Mouse (Mus musculus) kidney, adult 9 months (tissue): ENCODE results near the gene Syt1.

Experiments used
- DNase-seq: peaks from one replicate; pipeline ENCODE4 v3.0.0; 2022

Syt1 gene

DNA sequence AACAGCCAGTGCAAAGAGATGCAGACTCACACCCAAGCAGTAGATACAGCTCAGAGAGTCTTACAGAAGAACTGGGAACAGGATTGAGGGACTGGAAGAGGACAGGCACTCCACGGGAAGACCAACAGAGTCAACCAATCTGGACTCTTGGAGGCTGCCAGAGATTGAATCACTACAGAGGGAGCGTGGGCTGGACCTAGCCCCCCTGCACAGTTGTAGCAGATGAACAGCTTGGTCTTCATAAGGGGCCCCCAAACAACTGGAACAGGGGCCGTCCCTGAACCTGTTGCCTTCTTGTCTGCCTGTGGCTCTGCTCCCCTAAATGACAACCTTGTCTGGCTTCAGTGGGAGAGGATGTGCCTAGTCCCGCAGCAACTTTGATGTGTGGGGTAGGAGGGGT lies 375.2 kb downstream of the Syt1 start:
- no peak for DNase-seq

DNA sequence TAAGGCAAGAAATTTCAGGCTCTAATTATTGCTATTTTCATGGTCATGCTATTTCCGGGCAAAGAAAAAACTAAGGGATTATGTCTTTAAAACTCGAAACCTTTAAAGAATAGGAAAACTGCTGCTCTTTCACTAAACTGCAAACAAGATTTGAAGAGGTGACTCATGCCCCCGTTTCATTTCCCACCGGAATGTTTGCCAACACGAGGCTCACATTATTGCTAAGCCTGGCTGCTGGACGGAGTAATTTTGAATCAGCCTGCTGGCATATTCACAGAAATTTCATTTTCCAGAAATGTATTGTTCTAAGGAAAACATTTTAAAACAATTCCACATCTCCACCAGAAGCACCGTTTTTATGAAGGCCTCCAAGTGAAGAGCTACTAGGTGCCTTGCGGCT lies 379.9 kb downstream of the Syt1 start:
- no peak for DNase-seq

DNA sequence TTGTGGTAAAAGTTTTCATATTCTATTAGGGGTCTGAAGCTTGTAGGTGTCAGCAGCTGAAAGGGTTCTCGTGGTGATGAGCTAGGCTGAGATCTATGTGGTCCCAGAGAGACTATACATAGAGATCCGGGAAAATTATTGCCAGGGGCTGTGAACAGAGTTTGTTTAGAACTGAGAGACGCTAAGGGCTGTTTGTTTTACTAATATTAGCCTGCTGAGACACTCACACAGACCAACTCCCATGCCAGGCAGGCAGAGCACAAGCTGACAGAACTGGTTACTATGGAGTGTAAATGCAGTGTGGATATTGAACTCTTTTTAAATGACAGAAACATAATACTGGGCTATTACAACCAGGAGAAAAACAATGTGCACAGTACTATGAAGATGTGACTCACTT lies 384.4 kb downstream of the Syt1 start:
- no peak for DNase-seq

DNA sequence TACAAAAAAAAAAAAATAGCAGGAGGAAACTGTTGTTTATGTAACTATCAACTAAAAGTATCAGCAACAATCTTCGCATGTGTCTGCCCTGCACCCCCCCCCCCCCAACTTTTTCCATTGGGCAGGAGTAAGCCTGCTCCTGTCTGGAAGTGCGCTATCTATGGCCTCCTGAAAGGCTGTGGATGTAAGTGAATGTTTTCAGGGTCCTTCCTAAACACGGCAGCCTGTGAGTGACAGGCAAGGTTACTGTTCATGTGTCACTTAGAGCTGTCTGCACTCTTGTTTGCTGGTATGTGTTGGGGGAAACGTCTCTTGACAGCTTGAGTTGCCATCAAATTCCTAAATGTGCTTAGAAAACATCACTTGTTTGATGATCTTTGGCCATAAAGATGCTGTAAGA lies 387.8 kb downstream of the Syt1 start:
- no peak for DNase-seq

DNA sequence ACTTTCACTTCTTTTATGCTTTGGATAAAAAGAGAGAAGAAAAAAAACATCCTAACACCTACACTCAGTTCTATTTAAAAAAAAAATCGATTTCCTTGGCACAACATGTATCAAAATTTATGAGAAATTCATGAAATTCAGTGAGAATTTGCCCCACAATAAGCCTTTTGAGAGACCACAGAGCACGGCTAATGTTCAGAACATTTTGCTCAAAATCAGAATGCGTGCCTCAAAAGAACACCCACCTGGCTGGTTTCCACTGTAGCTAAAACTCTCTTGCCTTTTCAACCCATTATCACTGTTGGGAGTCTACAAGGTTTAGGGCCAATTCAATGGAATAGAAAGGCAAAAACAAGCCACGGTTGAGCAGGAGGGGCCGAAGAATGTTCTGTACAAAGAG lies 390.9 kb downstream of the Syt1 start:
- no peak for DNase-seq

DNA sequence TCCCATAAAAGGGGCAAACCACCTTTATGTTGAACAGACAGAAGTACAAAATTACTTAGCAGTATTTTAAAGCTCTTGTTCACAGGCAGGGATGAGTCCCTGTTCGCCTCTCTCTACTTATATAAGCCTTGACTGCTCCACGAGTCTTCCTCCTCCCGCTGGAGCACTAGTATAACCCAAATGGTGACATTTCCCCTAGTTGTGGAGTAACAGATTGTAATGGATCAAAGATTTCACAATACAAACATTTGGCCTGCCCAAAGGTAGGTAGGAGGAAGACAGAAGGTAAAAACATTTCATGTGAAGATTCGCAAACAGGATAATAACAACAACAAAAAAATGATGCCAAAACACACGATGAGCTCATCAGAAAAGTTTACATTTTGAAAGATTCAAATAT lies 391.6 kb downstream of the Syt1 start:
- peak; percentile 36 for DNase-seq

DNA sequence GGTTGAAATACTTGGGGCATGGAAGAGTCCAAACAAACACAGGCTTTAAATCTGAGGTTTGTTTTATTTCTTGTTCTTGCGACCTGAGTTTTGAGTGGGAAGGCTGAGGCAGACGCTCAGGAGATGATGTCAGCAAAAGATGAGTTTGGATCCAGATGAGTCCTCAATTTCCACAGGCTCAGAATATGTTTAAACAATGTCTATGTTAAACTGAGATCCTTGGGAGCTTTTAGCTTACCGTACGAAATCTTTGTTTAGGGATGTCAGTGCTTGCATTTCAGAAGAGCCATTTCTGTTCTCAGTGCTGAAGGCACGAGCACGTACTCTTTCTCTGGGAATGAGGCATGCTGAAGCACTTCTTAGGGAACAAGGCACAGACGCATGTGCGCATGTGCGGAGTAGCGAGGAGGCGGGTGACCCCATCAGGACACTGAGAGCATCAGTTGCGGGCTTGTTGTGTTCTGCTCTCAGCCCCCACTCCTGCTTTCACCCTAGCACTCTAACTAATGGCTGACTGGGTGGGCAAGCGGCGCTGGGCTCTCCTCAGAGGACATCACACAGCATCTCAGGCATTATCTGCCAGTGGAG lies 400.6 kb downstream of the Syt1 start:
- DNase-seq: no peak

DNA sequence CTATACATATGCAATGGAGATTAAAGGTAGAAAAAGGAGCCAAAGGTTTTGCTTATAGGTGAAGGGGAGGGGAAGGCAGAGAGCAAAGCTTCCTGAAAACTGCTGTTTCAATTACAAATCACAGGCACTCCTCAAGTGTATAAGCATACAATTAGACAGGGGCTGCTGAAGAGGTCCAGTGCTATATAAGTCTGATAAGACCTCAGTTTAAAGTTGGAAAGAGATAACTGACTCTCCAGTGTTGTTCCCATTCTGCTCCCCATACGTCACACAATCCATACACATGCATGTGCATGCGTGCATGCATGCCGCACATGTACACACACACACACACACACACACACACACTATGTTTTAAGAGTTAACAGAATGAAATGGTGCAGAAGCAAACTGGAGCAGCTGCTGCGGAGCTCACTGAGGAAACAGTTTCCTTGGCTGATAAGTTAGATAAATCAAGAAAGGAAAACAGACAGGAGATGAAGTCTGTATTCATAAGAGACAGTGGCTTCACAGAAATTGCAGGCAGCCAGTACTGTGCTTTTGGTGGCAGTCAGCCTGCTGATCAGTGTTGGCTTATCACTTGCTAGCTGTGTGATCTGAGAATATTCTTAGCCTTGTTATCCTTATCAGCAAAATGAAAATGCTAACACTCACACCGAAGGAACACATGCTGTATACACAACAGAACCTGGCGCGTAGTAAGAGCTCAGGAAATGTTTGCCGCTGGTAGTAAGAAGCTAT lies 408.9 kb downstream of the Syt1 start:
- no peak for DNase-seq

DNA sequence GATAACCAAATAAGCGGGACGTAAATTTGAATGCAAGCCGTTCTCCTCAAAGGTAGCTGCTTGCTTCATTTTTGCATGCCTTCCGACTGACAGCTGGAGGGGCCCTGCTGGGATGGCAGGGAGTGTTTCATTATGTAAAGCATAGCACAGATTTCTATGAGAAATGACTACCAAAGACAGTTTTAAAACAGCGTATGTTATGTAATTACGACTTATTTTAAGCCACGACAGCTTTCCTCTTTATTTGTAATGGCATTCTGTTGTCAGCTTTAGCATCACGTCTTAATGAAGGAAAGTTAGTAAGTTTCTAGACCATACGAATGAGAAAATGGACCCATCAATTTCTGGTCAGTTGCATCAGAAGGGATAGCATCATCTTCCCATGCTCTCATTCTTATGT lies 410.1 kb downstream of the Syt1 start:
- no peak for DNase-seq

DNA sequence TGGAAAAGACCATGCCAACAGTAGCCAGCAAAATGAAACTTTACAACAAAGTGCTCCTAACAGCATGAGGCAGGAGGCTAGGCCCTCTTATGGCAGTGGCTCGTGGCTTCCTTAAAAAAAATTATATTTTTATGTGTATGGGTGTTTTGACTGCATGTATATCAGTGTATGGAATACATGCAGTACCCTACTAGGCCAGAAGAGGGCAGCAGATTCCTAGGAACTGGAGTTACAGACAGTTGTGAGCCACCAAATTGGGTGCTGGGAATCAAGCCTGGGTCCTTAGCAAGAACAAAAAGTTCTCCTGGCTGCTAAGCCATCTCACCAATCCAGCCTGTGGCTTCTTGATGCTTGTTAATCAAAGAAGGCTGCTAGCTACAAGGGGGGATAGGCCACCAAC lies 413.4 kb downstream of the Syt1 start:
- no peak for DNase-seq

DNA sequence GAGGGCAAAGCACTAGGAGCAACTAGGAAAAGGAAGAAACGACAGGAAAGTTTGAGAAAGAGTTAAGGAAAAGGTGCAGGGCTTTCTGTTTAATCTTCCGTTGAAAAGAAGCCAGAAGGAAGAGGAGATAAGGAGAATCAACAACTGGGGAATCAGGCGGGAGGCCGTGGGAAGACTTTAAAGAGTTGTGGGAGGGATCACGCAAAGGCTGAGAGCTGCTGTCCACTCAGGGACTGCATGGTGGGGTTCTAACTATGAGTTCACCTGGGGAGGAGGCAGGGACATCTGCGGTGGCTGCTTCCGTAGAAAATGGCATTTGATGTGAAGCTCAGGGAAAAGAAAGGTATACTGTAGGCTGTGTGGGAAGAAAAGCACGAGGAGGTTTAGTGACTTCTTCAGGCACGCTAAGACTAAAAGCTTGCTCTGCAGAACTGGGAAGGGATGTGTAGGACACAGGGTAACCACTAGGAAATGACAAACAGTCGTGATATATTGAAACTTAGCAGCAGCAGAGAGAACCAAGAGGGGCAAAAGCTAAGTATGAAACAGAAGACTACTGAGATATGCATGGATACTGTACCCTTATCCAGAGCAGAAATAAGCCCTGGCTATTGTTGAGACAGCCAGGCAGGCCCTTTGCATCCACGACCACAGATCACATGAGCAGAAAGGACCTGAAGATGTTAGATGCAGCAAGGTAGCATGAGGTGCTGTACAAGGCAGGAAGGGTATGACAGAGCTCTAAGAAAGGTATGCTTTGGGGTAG lies 414.4 kb downstream of the Syt1 start:
- no peak for DNase-seq

DNA sequence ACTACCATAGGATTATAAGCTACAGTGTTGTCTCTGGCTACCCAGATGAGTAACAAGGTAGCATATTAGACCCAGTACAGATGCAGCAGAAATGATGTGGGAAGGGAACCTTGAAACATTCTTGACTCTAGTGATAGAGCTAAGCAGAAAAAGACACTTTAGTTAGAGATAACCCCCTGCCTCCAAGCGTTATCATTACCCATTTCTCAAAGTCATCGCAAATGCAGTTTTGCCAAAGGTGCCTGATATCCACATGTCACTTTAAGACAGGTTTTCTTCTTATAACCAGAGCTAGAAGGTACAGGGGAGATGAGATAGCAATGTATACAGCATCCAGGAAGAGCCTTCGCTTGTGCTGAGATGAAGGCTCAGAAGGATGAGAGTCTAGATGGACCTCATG lies 421.4 kb downstream of the Syt1 start:
- DNase-seq: no peak

DNA sequence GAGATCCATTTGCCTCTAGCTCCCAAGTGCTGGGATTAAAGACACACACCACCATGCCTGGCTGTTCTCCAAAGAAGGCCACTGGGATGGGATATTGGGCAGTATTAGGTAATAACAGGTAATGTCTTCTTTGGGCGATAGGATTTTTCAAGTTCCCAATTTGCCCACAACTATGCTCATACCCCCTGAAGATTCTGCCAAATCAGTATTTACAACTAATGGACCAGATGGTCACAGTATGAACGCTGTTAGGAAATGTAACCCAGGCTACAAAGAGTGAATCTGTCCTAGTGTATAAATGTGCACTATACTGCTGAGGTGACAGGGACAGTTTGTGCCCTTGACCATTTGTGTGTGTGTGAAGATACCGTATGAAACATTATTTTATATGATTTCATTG lies 421.9 kb downstream of the Syt1 start:
- DNase-seq: no peak

DNA sequence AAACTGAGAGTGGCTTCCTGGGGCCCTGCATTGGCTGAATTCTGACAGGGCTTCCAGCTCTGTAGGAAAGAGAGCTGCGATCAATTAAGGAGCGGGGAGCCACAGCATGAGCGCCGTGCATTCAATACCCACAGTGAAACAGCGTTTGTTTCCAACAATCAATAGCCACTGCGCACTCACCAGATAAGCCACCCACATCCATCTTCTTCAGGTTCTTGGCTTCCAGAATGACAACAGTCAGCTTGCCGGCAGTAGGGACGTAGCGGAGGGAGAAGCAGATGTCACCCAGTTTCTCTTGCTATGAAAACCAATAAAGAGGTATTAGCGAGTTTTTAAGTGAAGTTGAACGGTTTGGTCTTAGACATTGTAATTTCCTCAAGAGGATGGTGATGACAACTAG lies 427.1 kb downstream of the Syt1 start:
- no peak for DNase-seq

DNA sequence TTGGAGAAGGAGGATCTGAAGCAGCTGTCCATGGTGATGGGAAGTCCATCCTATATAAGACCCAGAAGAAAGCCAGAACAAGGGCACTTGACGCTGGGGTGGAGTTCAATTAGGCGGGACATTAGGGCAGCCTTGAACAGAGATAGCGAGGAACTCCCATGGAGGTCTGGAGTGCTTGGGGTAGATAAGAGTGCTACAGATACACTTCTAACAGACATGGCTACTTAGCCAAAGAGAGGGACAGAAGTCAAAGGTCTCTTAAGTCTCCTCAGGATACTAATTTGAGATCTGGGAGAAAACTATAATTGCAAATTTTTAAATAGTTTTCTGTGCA lies 428.4 kb downstream of the Syt1 start:
- DNase-seq: no peak

DNA sequence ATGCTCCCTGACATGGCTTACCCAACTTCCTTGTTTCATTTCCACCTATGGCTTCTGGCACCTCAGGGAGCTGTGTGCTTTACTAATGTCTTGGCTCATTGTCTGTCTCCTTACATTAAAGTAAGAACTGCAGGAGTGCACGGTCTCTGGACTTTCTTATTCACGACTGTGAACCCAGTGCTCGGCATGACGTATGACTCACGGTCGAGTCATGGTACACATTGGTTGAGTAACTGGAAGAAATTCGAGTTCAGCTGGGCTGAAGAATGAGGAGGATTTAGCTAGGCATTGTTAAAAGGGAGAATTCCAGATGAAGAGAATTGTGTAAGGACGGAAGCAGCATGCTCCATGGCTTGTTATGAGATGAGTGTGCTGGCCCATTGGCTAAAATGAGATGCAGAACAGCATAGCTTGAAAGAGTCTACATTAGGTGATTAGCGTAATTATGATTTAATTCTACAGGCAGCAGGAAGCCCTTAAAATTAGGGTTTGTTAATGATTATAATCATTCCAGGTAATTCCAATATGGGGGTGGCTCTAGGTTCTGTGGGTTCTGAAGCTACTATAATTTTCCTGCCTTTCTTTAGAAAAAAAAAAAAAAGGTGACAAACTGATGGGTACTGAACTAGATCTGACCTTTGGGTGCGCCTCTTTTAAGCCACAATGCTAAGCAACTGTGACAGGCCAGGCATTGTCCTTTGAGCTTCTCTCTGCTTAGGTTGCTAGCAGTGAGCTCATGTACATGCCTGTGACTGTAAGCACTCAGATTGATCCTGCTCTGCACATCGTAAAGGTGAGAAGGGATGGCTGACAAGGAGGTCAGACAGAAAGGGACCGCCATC lies 429.0 kb downstream of the Syt1 start:
- DNase-seq: no peak

DNA sequence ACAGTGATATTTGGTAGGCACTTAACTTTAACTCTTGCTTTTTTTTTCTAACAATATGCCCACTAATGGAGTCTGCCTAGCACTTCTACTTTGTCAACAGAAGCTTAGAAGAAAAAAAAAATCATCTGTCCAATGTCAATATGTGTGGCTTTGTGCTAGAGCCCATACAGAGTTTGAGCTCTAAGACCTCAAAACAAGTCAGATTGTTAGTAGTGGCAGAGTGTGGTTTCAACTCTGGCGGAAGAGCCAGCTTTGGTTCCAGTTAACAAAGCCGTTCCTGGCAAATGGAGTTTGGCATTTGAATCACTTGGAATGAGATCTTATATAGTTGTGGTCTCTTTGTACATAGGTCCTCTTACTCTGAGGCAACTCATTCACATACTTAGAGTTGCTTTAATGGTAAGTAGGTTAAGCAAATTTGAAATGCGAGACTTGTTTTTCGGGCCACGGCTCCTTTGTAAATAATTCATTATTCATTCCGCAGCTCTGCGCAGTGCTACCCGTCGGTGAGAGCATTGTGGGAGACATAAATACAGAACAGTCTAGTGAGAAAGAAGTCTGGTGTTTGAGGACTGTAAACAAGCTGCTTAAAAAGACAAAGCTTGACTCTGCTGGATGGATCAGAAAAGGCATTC lies 429.9 kb downstream of the Syt1 start:
- peak; percentile 15 for DNase-seq

DNA sequence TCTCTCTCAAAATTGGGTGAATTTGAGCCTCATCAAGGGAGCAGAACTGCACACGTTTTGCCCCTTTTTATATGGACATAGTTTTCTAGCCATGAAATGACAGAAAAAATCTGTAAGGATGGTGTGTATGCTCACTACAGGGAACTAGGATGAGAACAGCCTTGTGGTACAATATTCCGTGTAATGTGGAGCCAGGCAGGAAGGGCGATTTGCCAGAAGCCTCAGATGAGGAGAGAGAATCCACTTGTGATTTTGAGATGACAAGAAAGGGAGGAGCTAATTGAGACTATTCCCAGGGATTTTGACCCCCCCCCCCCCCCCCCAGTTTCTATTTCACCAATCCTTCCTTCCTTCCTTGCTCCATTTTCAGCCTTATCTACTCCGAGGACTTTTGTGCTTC lies 431.4 kb downstream of the Syt1 start:
- no peak for DNase-seq

DNA sequence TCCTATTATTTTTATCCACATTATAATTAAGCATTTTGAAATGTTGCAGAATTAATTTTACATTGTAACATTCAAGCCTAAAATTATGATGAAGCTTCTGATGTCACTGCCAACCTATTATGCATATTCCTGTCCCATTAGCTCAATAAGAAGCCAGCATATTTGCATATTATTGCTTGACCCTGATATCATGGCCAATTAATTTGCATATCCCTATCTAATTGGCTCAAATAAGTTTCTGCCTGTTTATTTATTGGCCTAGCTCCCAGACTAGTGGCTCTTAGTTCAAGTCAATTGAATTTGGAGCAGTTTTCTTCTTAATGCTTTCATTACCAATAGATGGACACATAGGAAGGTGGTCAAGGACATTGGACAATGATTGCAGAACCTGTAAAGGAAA lies 433.2 kb downstream of the Syt1 start:
- no peak for DNase-seq

DNA sequence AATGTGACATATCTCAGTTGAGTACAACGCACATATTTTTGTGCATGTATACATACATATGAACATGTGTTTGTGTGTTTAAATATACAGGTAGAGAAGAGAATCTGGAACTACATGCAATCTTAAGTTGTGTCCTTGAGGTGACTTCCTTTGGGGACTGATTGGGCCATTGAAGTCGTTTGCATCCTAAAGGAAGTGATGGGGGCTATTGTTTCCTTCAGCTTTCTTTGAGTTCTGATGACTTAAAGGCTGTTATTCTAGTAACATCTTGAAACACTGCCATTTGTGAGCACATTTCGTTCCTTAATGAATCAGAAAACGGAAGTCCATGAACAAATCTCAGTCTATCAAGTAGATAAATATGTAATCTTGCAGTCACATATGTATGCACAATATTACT lies 438.0 kb downstream of the Syt1 start:
- no peak for DNase-seq

DNA sequence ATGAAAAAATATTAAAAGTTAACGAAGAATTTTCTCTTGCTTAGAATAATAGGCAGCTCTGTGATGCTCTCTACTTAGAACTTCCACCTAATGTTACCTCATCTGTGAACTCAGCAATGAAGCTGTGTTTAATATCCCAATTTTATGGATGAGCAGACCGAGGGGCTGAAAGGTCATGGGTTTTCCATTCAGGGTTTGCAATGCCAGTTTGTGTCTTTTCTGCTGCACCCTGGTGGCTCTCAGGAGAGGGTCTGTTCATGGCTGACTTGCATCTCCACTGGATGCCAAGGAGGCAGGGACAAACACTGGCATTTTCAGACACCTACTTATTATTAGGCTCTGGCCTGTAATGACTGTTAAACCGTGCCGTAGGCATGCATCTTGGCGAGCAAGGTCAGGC lies 439.7 kb downstream of the Syt1 start:
- DNase-seq: no peak

DNA sequence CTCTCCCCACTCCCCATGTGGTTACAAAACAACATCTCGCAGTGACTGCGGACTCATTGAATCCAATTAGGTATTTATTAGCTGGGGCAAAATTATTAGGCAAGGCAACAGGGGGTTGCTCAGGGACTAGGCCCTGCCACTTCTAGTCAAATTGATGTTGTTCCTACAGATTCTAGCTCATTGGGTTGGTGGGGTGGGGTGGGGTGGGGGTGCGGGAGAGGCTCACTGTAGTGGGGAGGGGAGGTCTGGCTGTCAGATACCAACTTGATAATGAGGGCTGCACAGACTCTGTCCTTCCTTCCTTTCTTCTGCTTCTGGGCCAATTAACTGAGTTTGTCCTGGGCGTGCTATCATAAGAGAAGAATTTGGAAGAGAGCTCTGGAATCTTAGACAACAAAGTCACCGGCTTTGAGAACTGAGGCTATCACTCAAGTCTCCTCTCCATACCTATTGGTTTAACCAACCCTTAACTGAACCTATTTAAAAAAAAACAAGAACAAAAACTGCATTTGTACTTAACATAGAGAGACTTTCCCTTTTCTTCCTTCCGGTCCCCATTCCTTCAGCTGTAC lies 441.1 kb downstream of the Syt1 start:
- no peak for DNase-seq

DNA sequence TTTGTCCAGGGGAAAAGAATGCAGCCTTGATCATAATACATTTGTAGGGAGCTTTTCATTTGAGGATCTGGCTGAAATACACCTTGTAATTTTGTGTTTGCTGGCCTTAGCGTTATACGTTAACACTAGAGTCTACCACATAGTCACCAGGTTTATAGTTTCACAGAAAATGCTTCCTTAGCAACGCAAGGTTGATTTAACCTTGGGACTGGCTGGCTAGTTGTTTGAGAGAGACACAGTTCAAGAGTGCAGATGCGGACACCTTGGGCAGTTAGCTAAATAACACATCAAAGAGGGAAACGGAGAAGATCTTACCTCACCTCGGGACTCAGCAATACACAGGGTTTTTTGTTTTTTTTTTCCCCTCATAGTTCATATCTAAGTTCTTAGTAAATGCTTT lies 441.9 kb downstream of the Syt1 start:
- DNase-seq: peak; percentile 78
